Mouse (Mus musculus) R1 (cell line): ENCODE results near the gene Slc27a2.
"Not testable (repeated sequence)": the region's sequence is repeated elsewhere in the genome, so short reads cannot be mapped to it uniquely, and the experiment has no call there.

Experiments used
- DNase-seq: peaks from one replicate; pipeline ENCODE4 v3.0.0-alpha.2; 2018; ENCODE audit warnings: low read depth, low spot score

Slc27a2 gene

GRCm38 (mm10) chr2:126601918-126602600, 49.9 kb downstream of the Slc27a2 start:
- no peak for DNase-seq

GRCm38 (mm10) chr2:126606061-126606687, 54.0 kb downstream of the Slc27a2 start:
- DNase-seq: no peak

GRCm38 (mm10) chr2:126606688-126607062, 54.5 kb downstream of the Slc27a2 start:
- DNase-seq: no peak

- DNase-seq: no peak
Observed at GRCm38 (mm10) chr2:126607553-126608203, 55.5 kb downstream of the Slc27a2 start.

- DNase-seq: not testable (repeated sequence)
Observed at GRCm38 (mm10) chr2:126609600-126609999, 57.4 kb downstream of the Slc27a2 start.

- DNase-seq: no peak
Observed at GRCm38 (mm10) chr2:126615355-126615754, 63.1 kb downstream of the Slc27a2 start.

- DNase-seq: no peak
Observed at GRCm38 (mm10) chr2:126618470-126619179, 66.4 kb downstream of the Slc27a2 start.

GRCm38 (mm10) chr2:126619249-126619704, 67.1 kb downstream of the Slc27a2 start, which contains the start of gene Hdc:
Gene Hdc (minus strand): TSS chr2:126619299.
- DNase-seq: no peak

- no peak for DNase-seq
Observed at GRCm38 (mm10) chr2:126622455-126622854, 70.2 kb downstream of the Slc27a2 start.

GRCm38 (mm10) chr2:126623138-126623537, 70.9 kb downstream of the Slc27a2 start:
- DNase-seq: no peak

GRCm38 (mm10) chr2:126628455-126628995, 76.3 kb downstream of the Slc27a2 start:
- no peak for DNase-seq

- DNase-seq: no peak
Observed at GRCm38 (mm10) chr2:126633165-126633564, 81.0 kb downstream of the Slc27a2 start.

- DNase-seq: no peak
Observed at GRCm38 (mm10) chr2:126635939-126636823, 84.0 kb downstream of the Slc27a2 start.
